Mouse (Mus musculus): Measurements from ENCODE around the gene Rxra.

DNA sequence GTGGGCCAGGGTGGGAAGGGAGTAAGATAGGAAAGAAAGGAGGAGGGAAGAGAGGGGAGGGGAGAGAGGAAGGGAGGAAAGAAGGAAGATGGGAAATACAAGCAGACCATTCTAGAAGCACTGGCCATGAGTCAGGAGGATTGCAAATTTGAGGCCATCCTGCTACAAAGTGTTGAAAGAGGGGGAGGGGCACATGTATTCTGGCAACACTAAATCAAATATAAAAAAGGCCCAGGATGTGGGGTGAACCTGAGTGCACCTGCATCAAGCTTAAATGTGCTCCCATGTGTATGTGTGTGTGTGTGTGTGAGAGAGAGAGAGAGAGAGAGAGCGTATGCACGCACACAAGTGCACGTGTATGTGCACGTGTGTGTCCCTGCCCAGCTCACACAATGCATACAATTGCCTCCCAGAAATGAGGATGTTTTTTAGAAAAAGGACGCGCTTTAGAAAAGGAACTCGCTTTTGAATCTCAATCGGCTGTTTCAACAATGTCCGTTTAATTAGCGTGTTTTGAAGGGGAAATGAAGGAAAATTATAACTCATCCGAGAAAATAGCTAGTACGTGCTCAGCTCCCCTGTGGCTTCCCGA is 41.0 kb upstream of the Rxra start:
- TF ChIP-seq CTCF (IDR thresholded peaks at IDR 0.05; ENCODE audit: insufficient read depth, low read depth, low read length) (no peak), POLR2A (IDR thresholded peaks at IDR 0.05; ENCODE audit: insufficient read depth, low read depth, low read length) (no peak)
